Mouse (Mus musculus): Measurements from ENCODE around the gene Slf2. TPM values are rescaled to one million over a fixed set of nuclear protein-coding genes. Genes with fewer than 3 reads are reported as not detected.

Gene Slf2
- polyA plus RNA-seq, 1 experiment from 2014 or later, result 48.7 TPM

GRCm38 (mm10) chr19:44959633-44960032 lies 28.7 kb downstream of the Slf2 start:
- H3K4me2 ChIP-seq, result no peak overlapping the region
- no peak overlapping the region for H3K27ac ChIP-seq
- H3K27me3 ChIP-seq, result no peaks in the 10 kb centered on the region
- no peak for ATAC-seq (ENCODE audit: low FRiP score)
- no peaks in the 10 kb centered on the region for H3K9me3 ChIP-seq
- H3K4me3 ChIP-seq (replicated peaks), result no peak overlapping the region
- no peaks in the 10 kb centered on the region for H3K4me1 ChIP-seq
- H3K36me3 ChIP-seq (replicated peaks), result peaks cover 75% of the 10 kb centered on the region
- 100% methylated on average over 2 of the region's 2 CpGs for WGBS
- no peak overlapping the region for H3K9ac ChIP-seq

- 100% methylated on average over 1 of the region's 1 CpGs for WGBS
- Histone ChIP-seq H3K4me2 (no peak overlapping the region), H3K36me3 (replicated peaks) (peaks cover 83% of the 10 kb centered on the region), H3K4me1 (no peaks in the 10 kb centered on the region), H3K9ac (no peak overlapping the region), H3K27me3 (no peaks in the 10 kb centered on the region), H3K27ac (no peak overlapping the region), H3K9me3 (no peaks in the 10 kb centered on the region), H3K4me3 (replicated peaks) (no peak overlapping the region)
- no peak for ATAC-seq (ENCODE audit: low FRiP score)
Measured at GRCm38 (mm10) chr19:44965978-44966377, 35.0 kb downstream of the Slf2 start.

GRCm38 (mm10) chr19:44968329-44968728 lies 37.4 kb downstream of the Slf2 start:
- no peak overlapping the region for H3K4me2 ChIP-seq

DNA sequence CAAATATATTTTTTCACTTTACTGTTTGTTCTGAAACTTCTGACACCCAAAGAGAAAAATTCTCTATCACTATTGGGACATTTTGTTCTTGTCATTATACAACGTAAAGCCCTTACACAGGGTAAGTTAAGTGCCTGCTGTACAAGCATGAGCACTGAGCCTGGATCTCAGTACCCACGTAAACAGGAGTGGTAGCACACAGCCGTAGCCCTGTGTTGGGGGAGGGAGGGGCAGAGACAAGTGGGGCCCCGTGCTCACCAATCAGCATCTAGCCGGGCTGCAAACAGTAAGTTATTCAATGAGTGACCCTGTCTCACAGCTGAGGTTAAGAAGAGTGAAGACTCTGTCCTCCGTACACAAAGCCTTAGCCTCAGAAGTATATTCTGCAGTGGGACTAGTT lies 45.7 kb downstream of the Slf2 start:
- Histone ChIP-seq H3K9me3 (no peaks in the 10 kb centered on the region), H3K27me3 (no peaks in the 10 kb centered on the region), H3K4me3 (replicated peaks) (no peak overlapping the region), H3K9ac (no peak overlapping the region), H3K27ac (no peak overlapping the region), H3K36me3 (replicated peaks) (peaks cover 94% of the 10 kb centered on the region), H3K4me2 (no peak overlapping the region), H3K4me1 (no peaks in the 10 kb centered on the region)
- WGBS, result 86% methylated on average over 6 of the region's 6 CpGs
- ATAC-seq (ENCODE audit: low FRiP score), result no peak

More at GRCm38 (mm10) chr19:44968329-44968728, 37.4 kb downstream of the Slf2 start:
- H3K27ac ChIP-seq, result no peak overlapping the region
- peaks cover 91% of the 10 kb centered on the region for H3K36me3 ChIP-seq (replicated peaks)
- no peak overlapping the region for H3K9ac ChIP-seq
- H3K27me3 ChIP-seq, result no peaks in the 10 kb centered on the region
- 94% methylated on average over 3 of the region's 3 CpGs for WGBS
- no peak for ATAC-seq (ENCODE audit: low FRiP score)
- H3K4me3 ChIP-seq (replicated peaks), result no peak overlapping the region
- H3K4me1 ChIP-seq, result no peaks in the 10 kb centered on the region
- H3K9me3 ChIP-seq, result no peaks in the 10 kb centered on the region

DNA sequence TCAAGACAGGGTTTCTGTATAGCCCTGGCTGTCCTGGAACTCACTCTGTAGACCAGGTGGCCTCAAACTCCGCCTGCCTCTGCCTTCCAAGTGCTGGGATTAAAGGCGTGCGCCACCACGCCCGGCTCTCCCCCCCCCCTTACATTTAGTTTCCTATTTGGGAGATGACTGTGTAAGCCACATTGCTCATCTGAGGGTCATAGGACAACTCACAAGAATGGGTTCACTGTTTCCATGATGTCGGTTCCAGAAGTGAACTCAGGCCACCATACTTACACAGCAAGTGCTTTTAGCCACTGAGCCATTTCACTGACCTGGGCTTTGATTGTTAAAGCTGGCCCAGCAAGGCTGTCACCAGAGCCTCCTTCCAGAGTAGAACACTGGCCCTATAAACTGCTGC lies 46.2 kb downstream of the Slf2 start:
- 94% methylated on average over 5 of the region's 6 CpGs for WGBS
- H3K4me1 ChIP-seq, result no peaks in the 10 kb centered on the region
- no peak overlapping the region for H3K4me3 ChIP-seq (replicated peaks)
- no peak for ATAC-seq (ENCODE audit: low FRiP score)
- H3K4me2 ChIP-seq, result no peak overlapping the region
- no peaks in the 10 kb centered on the region for H3K27me3 ChIP-seq
- H3K9me3 ChIP-seq, result no peaks in the 10 kb centered on the region
- H3K36me3 ChIP-seq (replicated peaks), result peaks cover 94% of the 10 kb centered on the region
- H3K27ac ChIP-seq, result no peak overlapping the region
- H3K9ac ChIP-seq, result no peak overlapping the region

DNA sequence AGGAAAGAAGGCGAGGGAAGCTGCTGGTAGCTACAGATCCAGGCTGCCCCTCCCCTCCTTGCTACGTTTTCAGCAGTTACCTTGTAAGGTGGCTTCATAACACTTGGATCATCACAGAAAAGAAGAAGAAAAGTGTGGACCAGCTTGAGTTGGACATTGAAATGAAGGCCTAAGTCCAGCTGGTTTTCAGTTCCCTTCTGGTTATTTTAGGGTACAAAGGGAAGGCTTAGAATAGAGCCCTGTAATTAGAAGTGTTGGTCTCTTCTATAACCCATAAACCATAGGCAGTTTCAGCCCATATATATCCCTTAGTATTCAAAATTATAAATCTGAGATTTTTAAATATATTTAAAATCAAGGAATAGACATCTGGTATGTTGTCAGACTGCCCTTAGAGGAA lies 49.8 kb downstream of the Slf2 start:
- no peaks in the 10 kb centered on the region for H3K4me1 ChIP-seq
- H3K4me2 ChIP-seq, result no peak overlapping the region
- no peak overlapping the region for H3K4me3 ChIP-seq (replicated peaks)
- no peaks in the 10 kb centered on the region for H3K9me3 ChIP-seq
- no peaks in the 10 kb centered on the region for H3K27me3 ChIP-seq
- no peak overlapping the region for H3K9ac ChIP-seq
- H3K27ac ChIP-seq, result no peak overlapping the region
- peaks cover 67% of the 10 kb centered on the region for H3K36me3 ChIP-seq (replicated peaks)
- no peak for ATAC-seq (ENCODE audit: low FRiP score)
- 91% methylated on average over 2 of the region's 2 CpGs for WGBS

- Histone ChIP-seq H3K4me2 (no peak overlapping the region), H3K27ac (no peak overlapping the region), H3K36me3 (replicated peaks) (peaks cover 49% of the 10 kb centered on the region), H3K4me3 (replicated peaks) (no peak overlapping the region), H3K9ac (no peak overlapping the region), H3K4me1 (no peaks in the 10 kb centered on the region), H3K9me3 (no peaks in the 10 kb centered on the region), H3K27me3 (0 out of 2 replicates have a peak, but pooled peaks cover 5% of the 10 kb centered on the region)
- 87% methylated on average over 7 of the region's 7 CpGs for WGBS
- no peak for ATAC-seq (ENCODE audit: low FRiP score)
Measured at GRCm38 (mm10) chr19:44982477-44983115, 51.6 kb downstream of the Slf2 start.

- no peaks in the 10 kb centered on the region for H3K9me3 ChIP-seq
- WGBS, result 91% methylated on average over 6 of the region's 6 CpGs
- no peaks in the 10 kb centered on the region for H3K4me1 ChIP-seq
- no peak overlapping the region for H3K9ac ChIP-seq
- no peak overlapping the region for H3K4me2 ChIP-seq
- no peak overlapping the region for H3K27ac ChIP-seq
- peaks cover 41% of the 10 kb centered on the region for H3K36me3 ChIP-seq (replicated peaks)
- no peak for ATAC-seq (ENCODE audit: low FRiP score)
- H3K4me3 ChIP-seq (replicated peaks), result no peak overlapping the region
- H3K27me3 ChIP-seq, result 0 out of 2 replicates have a peak, but pooled peaks cover 5% of the 10 kb centered on the region
Measured at GRCm38 (mm10) chr19:44983366-44983765, 52.4 kb downstream of the Slf2 start.

GRCm38 (mm10) chr19:44984420-44984819 lies 53.5 kb downstream of the Slf2 start:
- Histone ChIP-seq H3K27ac (no peak overlapping the region), H3K36me3 (replicated peaks) (peaks cover 32% of the 10 kb centered on the region), H3K4me3 (replicated peaks) (no peak overlapping the region), H3K27me3 (0 out of 2 replicates have a peak, but pooled peaks cover 5% of the 10 kb centered on the region), H3K9me3 (no peaks in the 10 kb centered on the region), H3K4me1 (0 out of 2 replicates have a peak, but pooled peaks cover 4% of the 10 kb centered on the region), H3K4me2 (no peak overlapping the region), H3K9ac (no peak overlapping the region)
- 94% methylated on average over 4 of the region's 4 CpGs for WGBS
- no peak for ATAC-seq (ENCODE audit: low FRiP score)

DNA sequence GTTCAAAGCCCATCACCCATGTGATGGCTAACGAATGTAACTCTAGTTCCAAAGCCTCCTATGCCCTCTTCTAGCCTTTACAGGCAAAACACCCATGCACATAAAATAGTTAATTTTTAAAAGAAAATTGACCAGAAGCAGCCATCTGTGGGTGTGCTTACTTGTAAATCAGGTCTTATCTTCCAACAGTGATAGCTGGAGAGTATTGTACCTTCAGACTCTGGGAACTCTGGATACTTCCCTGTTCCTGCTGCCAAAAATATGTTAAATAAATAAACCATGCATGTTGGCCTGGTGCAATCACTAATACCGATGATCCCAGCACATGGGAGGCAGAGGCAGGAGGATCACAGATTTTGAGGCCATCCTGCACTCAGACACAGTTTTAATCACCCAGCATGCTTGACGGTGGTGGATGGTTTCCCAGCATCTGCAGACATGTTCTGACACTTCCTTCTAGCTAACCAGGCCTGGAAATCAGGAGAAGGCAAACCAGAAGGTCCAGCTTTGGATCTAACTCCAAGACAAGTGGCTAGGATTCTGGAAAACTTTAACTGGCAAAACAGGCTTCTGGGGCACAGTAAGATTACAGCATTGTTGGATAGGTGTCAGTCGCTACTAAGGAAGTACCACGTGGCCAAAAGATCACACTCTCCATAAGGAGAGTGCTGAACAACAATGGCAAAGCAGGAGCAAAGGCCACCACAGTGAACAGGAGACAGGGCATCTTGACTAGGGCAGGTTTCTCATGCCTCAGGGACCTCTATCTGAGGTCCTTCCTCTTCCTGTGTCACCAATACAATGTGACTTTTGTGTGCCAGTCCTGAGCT lies 54.4 kb downstream of the Slf2 start:
- no peak overlapping the region for H3K4me2 ChIP-seq
- H3K27me3 ChIP-seq, result peaks cover 7% of the 10 kb centered on the region; the same call in 1 of the 2 replicates
- H3K9ac ChIP-seq, result no peak overlapping the region
- no peaks in the 10 kb centered on the region for H3K9me3 ChIP-seq
- no peak overlapping the region for H3K4me3 ChIP-seq (replicated peaks)
- ATAC-seq (ENCODE audit: low FRiP score), result no peak
- H3K4me1 ChIP-seq, result peaks cover 14% of the 10 kb centered on the region
- H3K27ac ChIP-seq, result no peak overlapping the region
- 77% methylated on average over 5 of the region's 5 CpGs for WGBS
- H3K36me3 ChIP-seq (replicated peaks), result peaks cover 25% of the 10 kb centered on the region

- peaks cover 10% of the 10 kb centered on the region for H3K36me3 ChIP-seq (replicated peaks)
- no peak overlapping the region for H3K4me3 ChIP-seq (replicated peaks)
- no peaks in the 10 kb centered on the region for H3K9me3 ChIP-seq
- peaks cover 9% of the 10 kb centered on the region; the same call in 1 of the 2 replicates for H3K27me3 ChIP-seq
- H3K27ac ChIP-seq, result no peak overlapping the region
- no peak overlapping the region for H3K4me2 ChIP-seq
- H3K4me1 ChIP-seq, result peaks cover 29% of the 10 kb centered on the region
- no peak for ATAC-seq (ENCODE audit: low FRiP score)
- 75% methylated on average over 6 of the region's 6 CpGs for WGBS
- no peak overlapping the region for H3K9ac ChIP-seq
Measured at GRCm38 (mm10) chr19:44987004-44987403, 56.1 kb downstream of the Slf2 start.

DNA sequence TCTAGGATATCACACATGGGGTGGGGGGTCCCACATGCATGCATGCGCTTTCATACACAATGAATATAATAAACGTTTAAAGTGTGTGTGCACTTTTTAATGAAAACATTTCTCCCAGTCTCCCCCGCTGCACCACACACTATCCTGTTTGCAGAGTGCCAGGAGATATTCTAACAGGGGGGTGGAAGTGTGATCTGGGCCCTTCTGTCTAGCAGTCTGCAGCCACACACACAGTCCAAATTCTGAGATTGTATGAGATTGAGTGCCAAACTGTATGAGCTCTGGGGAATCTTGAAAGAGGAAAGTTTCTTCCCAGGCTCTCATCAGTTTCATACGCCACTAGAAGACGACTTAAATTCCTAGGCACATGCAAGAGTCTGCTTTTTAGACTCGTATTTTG lies 56.9 kb downstream of the Slf2 start:
- WGBS, result 62% methylated on average over 6 of the region's 6 CpGs
- H3K27ac ChIP-seq, result no peak overlapping the region
- H3K4me3 ChIP-seq (replicated peaks), result no peak overlapping the region
- no peak for ATAC-seq (ENCODE audit: low FRiP score)
- peaks cover 29% of the 10 kb centered on the region for H3K4me1 ChIP-seq
- H3K27me3 ChIP-seq, result peaks cover 9% of the 10 kb centered on the region; the same call in 1 of the 2 replicates
- H3K4me2 ChIP-seq, result no peak overlapping the region
- peaks cover 12% of the 10 kb centered on the region; the same call in 1 of the 2 replicates for H3K36me3 ChIP-seq (replicated peaks)
- no peak overlapping the region for H3K9ac ChIP-seq
- H3K9me3 ChIP-seq, result no peaks in the 10 kb centered on the region

Data from forebrain, embryonic 12.5 days (tissue).